Comparison of ENCODE assay signal across 19 mouse cellular contexts in the genomic region with DNA sequence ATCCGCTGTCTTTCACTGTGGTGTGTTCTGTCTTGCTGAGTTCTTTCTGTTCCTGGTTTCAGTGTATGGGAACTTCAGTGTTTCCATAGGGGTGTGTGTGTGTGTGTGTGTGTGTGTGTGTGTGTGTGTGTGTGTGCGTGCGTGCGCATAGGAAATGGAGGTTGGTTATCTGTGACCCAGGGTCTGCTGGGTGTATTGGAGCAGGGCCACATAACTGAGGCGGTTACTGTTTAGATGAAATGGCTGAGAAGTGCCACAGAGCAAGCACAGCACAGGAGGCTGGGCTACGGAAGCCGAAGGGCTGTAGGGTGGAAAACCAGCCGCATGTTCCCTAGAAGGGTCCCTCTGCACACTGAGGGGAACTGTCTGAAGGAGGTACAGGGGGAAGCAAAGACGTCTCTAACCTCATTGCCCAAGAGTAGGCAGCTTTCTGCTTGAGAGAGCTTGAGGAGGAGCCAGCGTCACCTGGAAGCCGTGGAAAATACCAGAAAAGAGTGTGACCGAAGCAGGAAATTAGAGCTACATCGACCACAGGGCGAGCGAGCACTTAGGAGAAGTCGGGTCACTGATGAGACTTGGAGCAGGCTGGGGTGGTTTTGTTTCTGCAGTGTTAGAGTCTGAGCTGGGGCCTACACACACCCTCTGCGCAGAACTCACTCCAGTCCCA. TPM values are rescaled to one million over a fixed set of nuclear protein-coding genes. Genes with fewer than 3 reads are reported as not detected.
DNase-seq lines count a peak whose midpoint lies in the region; ATAC-seq and TF ChIP-seq lines count a peak whose summit lies in the region.
"Had no signal": no experiment of that assay in that cellular context is flagged by ENCODE, and none has a peak within 500 bp of the region (broad histone marks: within the 10 kb centered on the region; RNA-seq: fewer than 3 reads in every experiment).

No protein-coding gene starts in this region.

- WGBS in embryonic facial prominence, embryonic 13.5 days, result 81% methylated on average over 17 of the region's 17 CpGs
- WGBS in embryonic facial prominence, embryonic 10.5 days, result 92% methylated on average over 17 of the region's 17 CpGs
- WGBS in kidney, adult 2 months, result 54% methylated on average over 17 of the region's 17 CpGs
- 83% methylated on average over 17 of the region's 17 CpGs for WGBS in kidney, embryonic 16.5 days
- 71% methylated on average over 17 of the region's 17 CpGs for WGBS in liver, embryonic 13.5 days (ENCODE audit: insufficient replicate concordance)

- peaks cover 23% of the 10 kb centered on the region for H3K36me3 ChIP-seq in embryonic facial prominence, embryonic 13.5 days
- H3K36me3 ChIP-seq in embryonic facial prominence, embryonic 10.5 days (replicated peaks), result peaks cover 31% of the 10 kb centered on the region
- H3K36me3 ChIP-seq in kidney, adult 2 months (ENCODE audit: control insufficient read depth, insufficient read depth, low read length), result no peaks in the 10 kb centered on the region
- peaks cover 9% of the 10 kb centered on the region; the same call in 1 of the 2 replicates for H3K36me3 ChIP-seq in kidney, embryonic 16.5 days (ENCODE audit: insufficient read depth, low read length)
- H3K36me3 ChIP-seq in MEL (ENCODE audit: control insufficient read depth in 1 of 2, insufficient read depth in 2 of 2, low read length in 2 of 2), result peaks cover 8 to 20% of the 10 kb centered on the region in 2 experiments
- peaks cover 50% of the 10 kb centered on the region for H3K36me3 ChIP-seq in liver, embryonic 13.5 days

- H3K79me2 ChIP-seq in MEL (ENCODE audit: control insufficient read depth, insufficient read depth, low read length, poor library complexity), result peaks cover under 1% of the 10 kb centered on the region

- H3K4me3 ChIP-seq in embryonic facial prominence, embryonic 13.5 days, result no peak overlapping the region
- H3K4me3 ChIP-seq in embryonic facial prominence, embryonic 10.5 days, result no peak overlapping the region
- H3K4me3 ChIP-seq in kidney, adult 2 months (ENCODE audit: insufficient read depth, low read depth, low read length), result no peak overlapping the region
- H3K4me3 ChIP-seq in kidney, embryonic 16.5 days (ENCODE audit: low read length), result no peak overlapping the region
- H3K4me3 ChIP-seq in MEL (ENCODE audit: control insufficient read depth in 1 of 2, insufficient read depth in 1 of 2, low read depth in 2 of 2, low read length in 2 of 2), result no peak overlapping the region
- no peak overlapping the region for H3K4me3 ChIP-seq in liver, embryonic 13.5 days (replicated peaks)
- H3K4me3 ChIP-seq: limb, embryonic 12.5 days; megakaryocyte, embryonic 14.5 days had no signal

- no peak overlapping the region for H3K4me2 ChIP-seq in embryonic facial prominence, embryonic 13.5 days
- no peak overlapping the region for H3K4me2 ChIP-seq in kidney, embryonic 16.5 days (replicated peaks; ENCODE audit: low read depth, low read length)
- no peak overlapping the region for H3K4me2 ChIP-seq in liver, embryonic 13.5 days
- H3K4me2 ChIP-seq: hindbrain, embryonic 14.5 days; limb, embryonic 12.5 days had no signal

- no peak for TF ChIP-seq RAD21 in MEL (IDR thresholded peaks at IDR 0.05; ENCODE audit: low read depth, low read length)

- peak; percentile 49; the same call in 1 of the 2 replicates for ATAC-seq in embryonic facial prominence, embryonic 13.5 days (ENCODE audit: insufficient number of reproducible peaks, insufficient read depth, low FRiP score, low TSS enrichment, low read depth)
- ATAC-seq in kidney, embryonic 16.5 days (ENCODE audit: low FRiP score, low TSS enrichment), result no peak
- ATAC-seq in liver, embryonic 13.5 days (ENCODE audit: low read depth), result 0 out of 2 replicates have a peak, but pooled peaks have one; percentile 34

- TF ChIP-seq EP300 in MEL (IDR thresholded peaks at IDR 0.05; ENCODE audit: low read depth in 1 of 2, low read length in 2 of 2), result 0 out of 4 replicates have a peak, but pooled peaks of 1 of the 2 experiments have one; percentile 29

- H3K9ac ChIP-seq in embryonic facial prominence, embryonic 13.5 days, result no peak overlapping the region
- H3K9ac ChIP-seq in kidney, embryonic 16.5 days (replicated peaks; ENCODE audit: low read length), result no peak overlapping the region
- no peak overlapping the region for H3K9ac ChIP-seq in MEL (ENCODE audit: control insufficient read depth, low read depth, low read length, poor library complexity, severe bottlenecking)
- H3K9ac ChIP-seq in liver, embryonic 13.5 days, result no peak overlapping the region
- H3K9ac ChIP-seq: hindbrain, embryonic 14.5 days; limb, embryonic 12.5 days had no signal

- H3K4me1 ChIP-seq in embryonic facial prominence, embryonic 13.5 days, result peaks cover 32% of the 10 kb centered on the region
- peaks cover 12% of the 10 kb centered on the region; the same call in 1 of the 2 replicates for H3K4me1 ChIP-seq in embryonic facial prominence, embryonic 10.5 days
- H3K4me1 ChIP-seq in kidney, adult 2 months (ENCODE audit: control insufficient read depth, insufficient read depth, low read length), result peaks cover 11% of the 10 kb centered on the region; the same call in 1 of the 2 replicates
- no peaks in the 10 kb centered on the region for H3K4me1 ChIP-seq in kidney, embryonic 16.5 days (ENCODE audit: insufficient read depth, low read length)
- peaks cover 6 to 23% of the 10 kb centered on the region in 2 experiments for H3K4me1 ChIP-seq in MEL (ENCODE audit: control insufficient read depth in 1 of 2, insufficient read depth in 2 of 2, low read length in 2 of 2)
- H3K4me1 ChIP-seq in liver, embryonic 13.5 days (replicated peaks), result peaks cover 42% of the 10 kb centered on the region

- TF ChIP-seq CTCF in kidney, adult 2 months (conservative IDR thresholded peaks at IDR 0.05; ENCODE audit: insufficient read depth, insufficient read length, low read depth, low read length), result no peak
- TF ChIP-seq CTCF in MEL (IDR thresholded peaks at IDR 0.05 in 2 of 3, conservative IDR thresholded peaks at IDR 0.05 in 1 of 3; ENCODE audit: control insufficient read depth in 1 of 3, insufficient read depth in 1 of 3, low read depth in 2 of 3, low read length in 3 of 3, poor library complexity in 1 of 3, severe bottlenecking in 1 of 3), result no peak

- no peak for TF ChIP-seq POLR2A in kidney, adult 2 months (IDR thresholded peaks at IDR 0.05; ENCODE audit: low read depth, low read length)
- no peak for TF ChIP-seq POLR2A in MEL (IDR thresholded peaks at IDR 0.05; ENCODE audit: control insufficient read depth in 1 of 2, insufficient read depth in 1 of 2, low read depth in 1 of 2, low read length in 2 of 2, poor library complexity in 1 of 2)

- H3K27ac ChIP-seq in embryonic facial prominence, embryonic 13.5 days, result peak overlapping the region; percentile 23; the same call in 1 of the 2 replicates
- H3K27ac ChIP-seq in embryonic facial prominence, embryonic 10.5 days (replicated peaks), result no peak overlapping the region
- peak overlapping the region; percentile 32 for H3K27ac ChIP-seq in kidney, adult 2 months (ENCODE audit: insufficient read depth, low read depth, low read length)
- H3K27ac ChIP-seq in kidney, embryonic 16.5 days (ENCODE audit: low read length), result no peak overlapping the region
- no peak overlapping the region for H3K27ac ChIP-seq in MEL (ENCODE audit: control insufficient read depth, low read depth, low read length)
- peak overlapping the region; percentile 50 for H3K27ac ChIP-seq in liver, embryonic 13.5 days
- H3K27ac ChIP-seq: hindbrain, embryonic 14.5 days; limb, embryonic 12.5 days had no signal

- no peak for DNase-seq in embryonic facial prominence, embryonic 10.5 days (ENCODE audit: low spot score)
- peak; percentile 51 for DNase-seq in kidney, adult 2 months
- DNase-seq in MEL (ENCODE audit: low read depth, low spot score), result no peak
- no peak for DNase-seq in liver, embryonic 13.5 days
- no peak for DNase-seq in spleen, adult 12 weeks (ENCODE audit: low spot score)
- no peak for DNase-seq in yolk sac, embryonic 10.5 days (ENCODE audit: low spot score)
- DNase-seq: adrenal gland, postnatal 25 days; cerebellum, adult 11 months; cerebellum, postnatal 14 days; embryo, embryonic 11 days; heart, adult 11 months; lung, postnatal 10 days; retina, postnatal 1 day had no signal

- no peaks in the 10 kb centered on the region for H3K27me3 ChIP-seq in embryonic facial prominence, embryonic 13.5 days
- H3K27me3 ChIP-seq in embryonic facial prominence, embryonic 10.5 days (replicated peaks; ENCODE audit: low read depth, poor library complexity, severe bottlenecking), result no peaks in the 10 kb centered on the region
- H3K27me3 ChIP-seq in kidney, adult 2 months (replicated peaks; ENCODE audit: control insufficient read depth, insufficient read depth, low read length), result no peaks in the 10 kb centered on the region
- no peaks in the 10 kb centered on the region for H3K27me3 ChIP-seq in kidney, embryonic 16.5 days (ENCODE audit: insufficient read depth, low read length)
- no peaks in the 10 kb centered on the region for H3K27me3 ChIP-seq in MEL (ENCODE audit: control insufficient read depth in 1 of 2, insufficient read depth in 2 of 2, low read length in 2 of 2)
- H3K27me3 ChIP-seq in liver, embryonic 13.5 days, result no peaks in the 10 kb centered on the region
- H3K27me3 ChIP-seq: limb, embryonic 12.5 days; megakaryocyte, embryonic 14.5 days had no signal

- no peaks in the 10 kb centered on the region for H3K9me3 ChIP-seq in embryonic facial prominence, embryonic 13.5 days
- no peaks in the 10 kb centered on the region for H3K9me3 ChIP-seq in embryonic facial prominence, embryonic 10.5 days
- no peaks in the 10 kb centered on the region for H3K9me3 ChIP-seq in kidney, embryonic 16.5 days (ENCODE audit: low read length)
- H3K9me3 ChIP-seq in MEL (replicated peaks; ENCODE audit: insufficient read depth, low read length), result no peaks in the 10 kb centered on the region
- no peaks in the 10 kb centered on the region for H3K9me3 ChIP-seq in liver, embryonic 13.5 days (replicated peaks)
- H3K9me3 ChIP-seq: G1E; limb, embryonic 12.5 days; megakaryocyte, embryonic 14.5 days had no signal

RNA-seq across cellular contexts. Expression of a gene that starts 23.4 kb away (rescaled TPM):
- 180 and 202 TPM in 2 replicates for polyA plus RNA-seq in embryonic facial prominence, embryonic 13.5 days (2015; fragmentation: Nextera tagmentation; extraction: Ambion mirVana)
- polyA plus RNA-seq in embryonic facial prominence, embryonic 10.5 days (2016; fragmentation: Nextera tagmentation; extraction: Ambion mirVana), result 118 and 120 TPM in 2 replicates
- polyA plus RNA-seq in kidney, adult 2 months (2012; rRNA removed), result 399 and 450 TPM in 2 replicates
- 251 and 271 TPM in 2 replicates for polyA plus RNA-seq in kidney, embryonic 16.5 days (2015; fragmentation: Nextera tagmentation; extraction: Ambion mirVana)
- 163 and 173 TPM in 2 replicates for total RNA-seq in MEL (2012; rRNA removed)
- 100 to 1,000 TPM in 1 of 2 experiments, not detected in 1; 200 TPM for polyA plus RNA-seq in MEL (2012; ENCODE audit: insufficient read depth in 1 of 2, insufficient read length in 2 of 2, low read depth in 1 of 2, low replicate concordance in 2 of 2, missing spikeins in 1 of 2)
- 192 and 194 TPM in 2 replicates for polyA plus RNA-seq in liver, embryonic 13.5 days (2015; fragmentation: Nextera tagmentation; extraction: Ambion mirVana)

RNA-seq across cellular contexts. Expression of a gene that starts 29.0 kb away (rescaled TPM):
- polyA plus RNA-seq in embryonic facial prominence, embryonic 13.5 days (2015; fragmentation: Nextera tagmentation; extraction: Ambion mirVana), result 8.1 and 8.2 TPM in 2 replicates
- polyA plus RNA-seq in embryonic facial prominence, embryonic 10.5 days (2016; fragmentation: Nextera tagmentation; extraction: Ambion mirVana), result 3.1 and 4.7 TPM in 2 replicates
- 7.4 and 9.1 TPM in 2 replicates for polyA plus RNA-seq in kidney, adult 2 months (2012; rRNA removed)
- polyA plus RNA-seq in kidney, embryonic 16.5 days (2015; fragmentation: Nextera tagmentation; extraction: Ambion mirVana), result 5.0 and 9.2 TPM in 2 replicates
- total RNA-seq in MEL (2012; rRNA removed), result 2.9 and 3.8 TPM in 2 replicates
- 1 to 10 TPM in 1 of 2 experiments, not detected in 1; 1.3 TPM for polyA plus RNA-seq in MEL (2012; ENCODE audit: insufficient read depth in 1 of 2, insufficient read length in 2 of 2, low read depth in 1 of 2, low replicate concordance in 2 of 2, missing spikeins in 1 of 2)
- polyA plus RNA-seq in liver, embryonic 13.5 days (2015; fragmentation: Nextera tagmentation; extraction: Ambion mirVana), result 2.2 and 2.3 TPM in 2 replicates

Comparison
In these comparisons a context has a peak if more than half of its experiments do, and no peak if none do; other contexts are left out.
1. H3K27ac ChIP-seq: peak in embryonic facial prominence, embryonic 13.5 days (single experiment), kidney, adult 2 months (single experiment) and liver, embryonic 13.5 days (single experiment); none in embryonic facial prominence, embryonic 10.5 days (single experiment), kidney, embryonic 16.5 days (single experiment) and MEL (single experiment).